Mouse (Mus musculus) forebrain, embryonic 11.5 days (tissue): Measurements from ENCODE around the gene Nck2. TPM values are rescaled to one million over a fixed set of nuclear protein-coding genes. Genes with fewer than 3 reads are reported as not detected.
A peak's percentile ranks its signal among the peaks of the same experiment; 100 is the strongest.

ENCODE experiments used
- ATAC-seq: fragments of 200-750 bp; cut with Nextera tagmentation; replicated peaks from 2 replicates; pipeline ENCODE4 v1.8.0; 2017; ENCODE audit warnings: moderate TSS enrichment; ENCODE audit not compliant: low FRiP score
- DNase-seq: peaks from one replicate; pipeline ENCODE4 v3.0.0-alpha.2; 2017; ENCODE audit warnings: low spot score
- H3K27ac ChIP-seq: fragments of 300-500 bp; sonication (generic); 2 replicates; pipeline ENCODE4 v1.5.1; 2014; ENCODE audit warnings: low read depth, low read length
- H3K27me3 ChIP-seq: fragments of 300-500 bp; sonication (generic); 2 replicates; pipeline ENCODE4 v1.6.1; 2014; ENCODE audit warnings: mild to moderate bottlenecking, low read length, mixed read lengths; ENCODE audit not compliant: control insufficient read depth, insufficient read depth
- H3K36me3 ChIP-seq: fragments of 300-500 bp; sonication (generic); 2 replicates; pipeline ENCODE4 v1.6.1; 2014; ENCODE audit warnings: mild to moderate bottlenecking, low read length, moderate library complexity, mixed read lengths; ENCODE audit not compliant: control insufficient read depth, insufficient read depth
- H3K4me1 ChIP-seq: fragments of 300-500 bp; sonication (generic); replicated peaks from 2 replicates; pipeline ENCODE4 v1.6.1; 2014; ENCODE audit warnings: low read length, mixed read lengths; ENCODE audit not compliant: control insufficient read depth, insufficient read depth
- H3K4me2 ChIP-seq: fragments of 300-500 bp; sonication (generic); 2 replicates; pipeline ENCODE4 v1.6.1; 2014; ENCODE audit warnings: low read depth, mild to moderate bottlenecking, low read length, moderate library complexity, mixed read lengths; ENCODE audit not compliant: severe bottlenecking
- H3K4me3 ChIP-seq: fragments of 300-500 bp; sonication (generic); 2 replicates; pipeline ENCODE4 v1.5.1; 2014; ENCODE audit warnings: low read depth, low read length
- H3K9ac ChIP-seq: fragments of 300-500 bp; sonication (generic); 2 replicates; pipeline ENCODE4 v1.6.1; 2014; ENCODE audit warnings: low read length
- H3K9me3 ChIP-seq: fragments of 300-500 bp; sonication (generic); 2 replicates; pipeline ENCODE4 v1.6.1; 2016; ENCODE audit warnings: low read length, mixed read lengths; ENCODE audit not compliant: control insufficient read depth
- WGBS: fragments of 180-500 bp; shearing (Covaris S2); extraction: QIAGEN DNeasy Blood & Tissue Kit; methylation state at CpG from one replicate; pipeline ENCODE4 v1.1.7; 2014; 5-methylcytosine and 5-hydroxymethylcytosine counted together
- polyA plus RNA-seq: library from polyadenylated mRNA; unstranded; fragments of >200 nt; fragmentation: Nextera tagmentation; extraction: Ambion mirVana; gene quantifications from 2 replicates; pipeline ENCODE4 v1.2.1, GENCODE M21; 2014

The Nck2 gene
- 37.8 and 38.6 TPM in 2 replicates for polyA plus RNA-seq

DNA sequence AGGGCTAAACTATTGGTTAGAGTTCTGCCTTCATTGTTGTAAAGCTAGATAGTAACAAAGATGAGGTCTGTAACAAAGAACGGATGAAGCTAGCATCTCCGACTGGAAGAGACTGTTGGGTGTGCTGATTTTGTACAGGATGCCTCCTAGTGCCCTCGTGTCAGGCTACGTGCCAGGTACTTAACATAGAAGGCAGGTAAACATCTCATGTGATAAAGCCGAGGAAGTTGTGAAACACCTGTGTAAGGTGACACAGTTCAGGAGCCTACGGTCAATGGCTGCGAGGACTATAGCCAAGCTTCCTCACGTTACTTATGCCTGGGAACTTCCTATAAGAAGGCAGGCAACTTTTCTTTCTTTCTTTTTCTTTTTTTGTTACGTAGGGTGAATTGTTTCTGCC lies at the start of gene Nck2:
Gene Nck2, plus strand, starts transcription at position 49 of the 400 bp plus-strand sequence.
- 14% methylated on average over 9 of the region's 9 CpGs for WGBS

DNA sequence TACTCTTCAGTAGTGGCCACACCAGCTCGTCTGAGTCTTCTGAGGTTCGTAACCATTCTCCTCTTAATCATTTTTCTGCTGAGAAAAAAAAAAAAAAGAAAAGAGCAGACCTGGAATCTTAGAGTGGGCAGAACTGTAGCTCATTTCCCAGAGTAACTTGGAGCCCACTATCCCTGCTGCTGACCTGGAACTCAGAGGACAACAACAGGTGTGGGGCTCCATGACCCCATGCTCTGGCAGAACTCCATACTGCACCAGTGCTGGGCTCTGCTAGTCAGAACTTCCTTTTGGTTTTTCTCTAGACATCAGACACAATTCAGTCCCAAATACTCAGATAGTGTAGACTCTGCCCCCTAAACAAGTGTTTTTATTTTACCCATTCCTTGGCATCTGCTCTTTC lies 49.3 kb upstream of the Nck2 start:
- 75% methylated on average over 2 of the region's 2 CpGs for WGBS
- Histone ChIP-seq H3K4me2 (no peak overlapping the region), H3K27me3 (no peaks in the 10 kb centered on the region), H3K36me3 (no peaks in the 10 kb centered on the region), H3K9me3 (no peaks in the 10 kb centered on the region), H3K27ac (no peak overlapping the region), H3K4me1 (no peaks in the 10 kb centered on the region), H3K4me3 (no peak overlapping the region), H3K9ac (no peak overlapping the region)
- ATAC-seq (no peak), DNase-seq (no peak)

More for the DNA sequence above, at the start of gene Nck2:
- H3K9ac ChIP-seq = peak within 1 kb of the TSS; percentile 94
- H3K4me3 ChIP-seq = peak within 1 kb of the TSS; percentile 91
- no peak within 1 kb of the TSS for H3K27ac ChIP-seq
- no peaks in the 10 kb centered on the region for H3K36me3 ChIP-seq
- H3K4me1 ChIP-seq = peaks cover 2% of the 10 kb centered on the region; the same call in 1 of the 2 replicates
- H3K27me3 ChIP-seq = peaks cover 2% of the 10 kb centered on the region; the same call in 1 of the 2 replicates
- DNase-seq (no peak), ATAC-seq (no peak)
- H3K4me2 ChIP-seq = peak within 1 kb of the TSS; percentile 93
- no peaks in the 10 kb centered on the region for H3K9me3 ChIP-seq

DNA sequence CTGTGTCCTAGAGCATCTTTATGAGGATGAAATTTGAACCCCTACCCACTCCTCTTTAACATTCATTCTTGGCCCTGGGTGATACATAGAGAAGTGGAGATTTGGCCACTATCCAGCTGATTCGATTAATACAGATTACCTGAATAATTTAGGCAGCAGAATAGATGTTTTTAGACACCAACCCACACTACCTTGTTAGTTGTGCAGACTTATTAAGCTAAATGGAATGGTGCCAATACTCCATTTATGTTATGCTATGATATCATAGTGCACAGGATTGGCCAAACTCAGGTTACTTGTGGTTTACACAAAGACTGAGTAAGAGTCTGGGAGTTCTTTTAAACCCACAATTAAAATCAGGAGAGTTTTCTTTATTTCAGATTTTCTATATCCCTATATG lies 48.6 kb upstream of the Nck2 start:
- DNase-seq (no peak), ATAC-seq (no peak)

DNA sequence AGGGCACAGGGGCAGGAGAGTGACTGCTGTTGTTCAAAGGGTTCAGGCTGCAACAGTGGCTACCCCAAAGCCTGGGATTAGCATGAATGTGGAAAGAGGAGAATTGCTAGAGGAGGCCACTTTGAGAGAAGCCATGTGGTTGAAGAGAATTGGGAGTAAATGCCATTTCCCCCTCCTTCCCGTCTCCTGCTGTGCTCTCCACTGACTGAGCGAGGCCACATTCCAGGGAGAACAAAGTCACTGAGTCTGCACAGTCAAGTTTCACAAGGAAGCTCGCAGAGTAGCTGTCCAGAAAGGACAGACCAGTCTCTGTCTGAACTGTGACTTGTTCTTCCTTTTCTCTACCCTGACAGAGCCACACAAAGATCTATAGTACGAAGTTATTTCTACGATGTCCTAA lies 47.9 kb upstream of the Nck2 start:
- no peaks in the 10 kb centered on the region for H3K36me3 ChIP-seq
- WGBS = 36% methylated on average over 5 of the region's 5 CpGs
- DNase-seq (no peak), ATAC-seq (no peak)
- H3K9me3 ChIP-seq = no peaks in the 10 kb centered on the region
- no peaks in the 10 kb centered on the region for H3K27me3 ChIP-seq
- no peak overlapping the region for H3K27ac ChIP-seq
- H3K9ac ChIP-seq = no peak overlapping the region
- no peak overlapping the region for H3K4me3 ChIP-seq
- H3K4me2 ChIP-seq = no peak overlapping the region
- H3K4me1 ChIP-seq = no peaks in the 10 kb centered on the region

More for the DNA sequence above, 48.6 kb upstream of the Nck2 start:
- WGBS = 97% methylated on average over 1 of the region's 1 CpGs
- Histone ChIP-seq H3K9me3 (no peaks in the 10 kb centered on the region), H3K27ac (no peak overlapping the region), H3K9ac (no peak overlapping the region), H3K4me3 (no peak overlapping the region), H3K27me3 (no peaks in the 10 kb centered on the region), H3K36me3 (no peaks in the 10 kb centered on the region), H3K4me1 (no peaks in the 10 kb centered on the region), H3K4me2 (no peak overlapping the region)

DNA sequence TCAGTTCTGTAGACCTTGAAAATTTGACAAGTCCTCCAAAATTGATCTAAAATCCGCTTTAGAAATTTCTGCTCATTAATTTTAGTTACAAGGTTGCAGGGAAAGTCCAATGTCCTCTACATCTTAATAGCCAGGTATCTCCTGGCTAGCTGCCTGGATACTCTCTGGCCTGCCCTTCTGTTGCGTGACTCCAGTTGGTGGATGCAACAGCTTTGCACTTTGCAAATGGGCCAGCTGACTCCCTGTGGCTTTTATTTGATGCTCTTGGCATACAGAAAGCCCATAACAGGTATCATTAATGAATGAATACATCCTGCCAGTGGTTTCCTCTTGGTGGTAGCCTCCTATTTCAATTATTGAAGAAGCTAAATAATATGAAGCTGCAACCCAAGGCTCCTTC lies 47.3 kb upstream of the Nck2 start:
- H3K4me3 ChIP-seq = no peak overlapping the region
- 91% methylated on average over 2 of the region's 2 CpGs for WGBS

DNA sequence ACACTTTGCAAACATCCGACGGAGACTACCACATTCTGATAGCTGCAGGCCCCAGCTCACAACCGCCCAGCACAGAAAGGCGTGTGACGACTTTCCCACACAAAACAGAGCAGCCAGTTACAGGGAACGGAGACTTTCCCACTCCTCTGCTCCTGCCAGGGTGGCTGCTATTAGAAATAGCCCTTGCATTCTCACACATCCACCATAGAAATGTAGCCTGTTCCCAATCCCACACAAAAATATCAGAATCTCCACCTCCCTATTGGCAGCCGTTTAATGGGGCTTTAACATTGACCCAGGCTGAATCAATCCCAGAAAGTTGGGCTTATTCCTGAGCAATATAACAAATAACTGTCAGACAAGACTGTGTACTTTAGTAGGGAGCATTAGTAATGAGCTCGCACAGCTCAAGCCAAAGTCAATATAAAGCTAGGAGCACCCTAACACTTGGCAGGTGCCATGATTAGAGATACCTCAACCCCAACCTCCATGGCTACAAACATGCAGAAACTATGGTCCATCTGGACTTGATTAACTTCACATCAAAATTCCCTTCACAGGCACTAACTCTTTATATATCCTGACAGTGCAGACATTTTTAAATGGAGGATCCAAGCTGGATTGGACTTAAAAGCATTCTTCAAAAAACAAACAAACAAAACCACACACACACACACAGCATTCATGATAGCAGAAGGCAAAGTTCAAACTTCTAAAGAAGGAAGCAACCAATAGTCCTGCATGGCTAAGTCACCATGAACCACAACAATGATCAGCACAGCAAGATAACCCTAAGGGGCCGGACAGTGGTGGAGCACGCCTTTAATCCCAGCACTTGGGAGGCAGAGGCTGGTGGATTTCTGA lies 45.4 kb upstream of the Nck2 start:
- Histone ChIP-seq H3K4me2 (no peak overlapping the region), H3K27ac (no peak overlapping the region), H3K36me3 (no peaks in the 10 kb centered on the region), H3K27me3 (no peaks in the 10 kb centered on the region), H3K9me3 (no peaks in the 10 kb centered on the region), H3K9ac (no peak overlapping the region), H3K4me1 (no peaks in the 10 kb centered on the region), H3K4me3 (no peak overlapping the region)
- ATAC-seq (no peak), DNase-seq (no peak)
- 92% methylated on average over 10 of the region's 10 CpGs for WGBS

More for the DNA sequence above, 47.3 kb upstream of the Nck2 start:
- Histone ChIP-seq H3K9ac (no peak overlapping the region), H3K27me3 (no peaks in the 10 kb centered on the region), H3K27ac (no peak overlapping the region), H3K36me3 (no peaks in the 10 kb centered on the region), H3K4me2 (no peak overlapping the region), H3K4me1 (no peaks in the 10 kb centered on the region), H3K9me3 (no peaks in the 10 kb centered on the region)
- no peak for DNase-seq
- no peak for ATAC-seq

DNA sequence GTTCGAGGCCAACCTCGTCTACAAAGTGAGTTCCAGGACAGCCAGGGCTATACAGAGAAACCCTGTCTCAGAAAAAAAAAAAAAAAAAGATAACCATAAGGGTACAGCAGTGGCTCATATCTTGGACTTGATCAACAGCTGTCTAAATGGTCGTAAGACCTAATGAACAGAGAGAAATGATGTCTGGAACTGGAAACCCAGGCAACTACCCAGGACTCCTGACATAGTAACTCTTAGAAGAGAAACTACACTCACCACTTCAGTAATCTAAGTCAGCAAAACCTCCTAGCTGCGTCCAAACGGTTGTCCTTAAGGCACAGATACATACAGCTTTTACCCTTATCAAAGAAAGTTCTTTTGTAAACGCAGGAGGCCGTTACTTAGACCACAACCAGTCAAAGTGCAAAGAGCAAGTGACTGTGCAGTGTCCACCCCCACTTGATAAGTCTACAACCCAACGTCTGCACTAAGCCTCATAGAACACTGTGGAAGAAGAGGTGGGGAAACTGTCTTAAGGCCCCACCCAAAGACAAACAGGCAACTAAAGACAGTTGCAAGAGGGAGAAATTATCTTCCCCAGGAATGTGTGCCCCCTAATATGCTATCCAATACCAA lies 44.7 kb upstream of the Nck2 start:
- WGBS = 89% methylated on average over 8 of the region's 8 CpGs

DNA sequence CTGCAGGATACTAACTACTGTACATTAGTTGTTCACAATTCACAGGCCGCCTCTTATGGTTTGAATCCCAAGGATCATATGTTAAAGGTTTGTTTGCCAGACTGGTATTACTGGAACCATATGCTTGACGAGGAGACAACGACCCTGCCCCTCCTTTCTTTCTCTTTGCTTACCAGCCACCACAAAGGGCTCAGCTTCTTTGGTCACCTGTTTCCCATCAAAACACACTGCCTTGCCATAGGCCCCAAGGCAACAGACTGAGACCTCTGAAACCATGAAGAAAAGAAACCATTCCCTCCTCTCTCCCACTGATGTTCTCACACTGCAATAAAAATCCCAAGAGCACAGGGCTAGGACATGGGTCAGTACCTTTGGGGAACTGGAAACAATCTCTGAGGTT lies 43.7 kb upstream of the Nck2 start:
- DNase-seq (no peak), ATAC-seq (no peak)
- H3K36me3 ChIP-seq = no peaks in the 10 kb centered on the region
- H3K4me1 ChIP-seq = no peaks in the 10 kb centered on the region
- H3K27ac ChIP-seq = no peak overlapping the region
- no peak overlapping the region for H3K9ac ChIP-seq
- H3K4me2 ChIP-seq = no peak overlapping the region
- no peak overlapping the region for H3K4me3 ChIP-seq
- H3K9me3 ChIP-seq = no peaks in the 10 kb centered on the region
- 73% methylated on average over 3 of the region's 3 CpGs for WGBS
- no peaks in the 10 kb centered on the region for H3K27me3 ChIP-seq

More for the DNA sequence above, 44.7 kb upstream of the Nck2 start:
- Histone ChIP-seq H3K36me3 (no peaks in the 10 kb centered on the region), H3K27me3 (no peaks in the 10 kb centered on the region), H3K9ac (no peak overlapping the region), H3K9me3 (no peaks in the 10 kb centered on the region), H3K4me3 (no peak overlapping the region), H3K4me1 (no peaks in the 10 kb centered on the region), H3K27ac (no peak overlapping the region), H3K4me2 (no peak overlapping the region)
- ATAC-seq (no peak), DNase-seq (no peak)
